Mouse (Mus musculus) adrenal gland, postnatal 4 days (tissue): ENCODE data around the gene Syngr2. TPM values are rescaled to one million over a fixed set of nuclear protein-coding genes. Genes with fewer than 3 reads are reported as not detected.

Experiments used
- DNase-seq, 2 experiments: peaks; one replicate each; pipeline ENCODE4 v3.0.0; 2021 to 2022; ENCODE audit warnings: low spot score in 2 of 2, mixed read lengths in 2 of 2
- total RNA-seq, 2 experiments: library from RNA; stranded (reverse); gene quantifications; 2 replicates each; pipeline ENCODE4 v1.2.3; 2021

Syngr2 gene
- total RNA-seq, 2 experiments from 2014 or later = 81.3 to 86.8 TPM

DNA sequence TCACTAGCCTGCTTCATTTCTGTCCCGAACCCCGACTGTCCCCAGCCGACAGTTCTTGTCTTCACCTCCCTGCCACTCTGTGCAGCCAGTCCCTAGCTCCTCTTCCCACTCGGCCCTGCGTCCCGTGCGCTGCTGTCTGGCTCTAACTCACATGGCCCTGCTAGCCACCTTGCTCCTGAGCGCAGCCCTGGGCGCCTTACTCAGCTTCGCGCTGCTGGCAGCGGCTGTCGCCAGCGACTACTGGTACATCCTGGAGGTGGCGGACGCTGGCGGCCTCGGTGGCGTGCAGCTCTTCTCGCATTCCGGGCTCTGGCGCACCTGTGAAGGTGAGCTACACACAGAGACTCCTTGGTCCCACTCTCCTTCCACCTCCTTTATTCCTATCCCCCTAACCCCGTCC lies 51.1 kb downstream of the Syngr2 start, which contains the start of gene Tmem235:
Gene Tmem235, plus strand, starts transcription at position 152 of the 400 bp plus-strand sequence.
- DNase-seq = no peak

DNA sequence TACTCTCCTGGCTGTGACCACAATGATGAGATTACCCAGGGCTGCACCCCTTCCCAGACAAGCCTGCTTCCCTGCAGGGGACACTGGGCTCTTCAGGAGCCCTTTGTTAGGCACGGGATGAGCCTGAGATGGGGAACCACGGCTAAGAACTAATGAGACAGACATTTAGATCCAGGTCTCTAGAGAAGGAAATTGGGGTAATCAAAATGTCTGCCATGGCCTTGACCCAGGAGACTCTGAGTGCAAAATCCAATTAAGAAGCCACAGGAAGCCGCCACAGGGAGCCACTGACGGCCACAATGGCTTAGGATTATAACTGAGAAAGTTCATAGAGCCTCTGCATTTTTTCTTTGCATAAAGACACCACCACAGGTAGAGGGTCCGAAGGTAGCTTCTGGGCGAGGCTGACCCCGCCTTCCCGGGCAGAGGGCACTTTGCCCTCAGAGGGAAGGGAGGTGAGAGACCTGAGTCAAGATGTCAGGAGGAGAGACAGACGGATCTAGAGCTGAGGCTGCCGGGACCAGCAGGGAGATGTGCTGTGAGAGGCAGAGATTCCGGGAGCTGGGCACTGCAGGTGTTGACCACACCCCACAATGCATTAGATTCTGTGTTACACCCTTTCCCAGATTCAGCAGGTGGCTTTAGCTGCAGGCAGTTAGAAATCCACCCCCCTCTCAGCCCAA lies 53.8 kb downstream of the Syngr2 start:
- DNase-seq = no peak

Other genes with a start within 250 kb of the Syngr2 start
- 10 to 100 TPM; 28.4 to 29.9 TPM for gene Tnrc6c, start 155.4 kb upstream of the Syngr2 start, total RNA-seq
- 1 to 10 TPM; 7.1 to 7.6 TPM for gene Tmc8, start 27.6 kb upstream of the Syngr2 start, total RNA-seq
- 10 to 100 TPM; 49.7 to 55.0 TPM for gene Tmc6, start 27.5 kb upstream of the Syngr2 start, total RNA-seq
- 1 to 10 TPM in 1 of 2 experiments, under 1 TPM in 1; 0.87 to 1.7 TPM for gene 6030468B19Rik, start 12.0 kb upstream of the Syngr2 start, total RNA-seq
- 1 to 10 TPM; 2.1 to 3.0 TPM for gene Gm20708, start within 50 bp of the Syngr2 start, total RNA-seq
- gene Afmid, start 16.3 kb downstream of the Syngr2 start, total RNA-seq = 10 to 100 TPM; 18.1 to 21.7 TPM
- gene Tk1, start 16.4 kb downstream of the Syngr2 start, total RNA-seq = 10 to 100 TPM; 78.3 to 82.1 TPM
- 10 to 100 TPM; 43.4 to 43.8 TPM for gene Birc5, start 39.6 kb downstream of the Syngr2 start, total RNA-seq
- gene Tmem235, start 51.1 kb downstream of the Syngr2 start, total RNA-seq = not detected
- gene Tha1, start 63.8 kb downstream of the Syngr2 start, total RNA-seq = 10 to 100 TPM; 15.1 to 15.6 TPM
- 10 to 100 TPM; 11.8 to 12.7 TPM for gene Socs3, start 160.4 kb downstream of the Syngr2 start, total RNA-seq
- gene Pgs1, start 176.6 kb downstream of the Syngr2 start, total RNA-seq = 10 to 100 TPM; 39.1 to 40.4 TPM